In genomic region chr17:80223829-80224228, GRCm38 (mm10) we compare ENCODE assay signal across 9 mouse cellular contexts. TPM values are rescaled to one million over a fixed set of nuclear protein-coding genes. Genes with fewer than 3 reads are reported as not detected.
DNase-seq lines count a peak whose midpoint lies in the region; ATAC-seq and TF ChIP-seq lines count a peak whose summit lies in the region.
"Had no signal": no experiment of that assay in that cellular context is flagged by ENCODE, and none has a peak within 500 bp of the region (broad histone marks: within the 10 kb centered on the region; RNA-seq: fewer than 3 reads in every experiment).

No protein-coding gene starts in this region.

- H3ac ChIP-seq in myocyte (ENCODE audit: control insufficient read depth, insufficient read length) = peak overlapping the region; percentile 49

- no peaks in the 10 kb centered on the region for H3K79me2 ChIP-seq in myocyte (ENCODE audit: control insufficient read depth, insufficient read depth)

- H3K4me1 ChIP-seq in embryonic facial prominence, embryonic 13.5 days = peaks cover 5% of the 10 kb centered on the region
- H3K4me1 ChIP-seq in intestine, embryonic 16.5 days (ENCODE audit: control insufficient read depth, insufficient read depth, low read length) = peaks cover 4% of the 10 kb centered on the region; the same call in 1 of the 2 replicates

- no peak for DNase-seq in layer of hippocampus, adult 2 months (ENCODE audit: low spot score in 2 of 2)
- no peak for DNase-seq in layer of hippocampus, adult 9-11 months
- no peak for DNase-seq in cerebellum, postnatal 4 days (ENCODE audit: low spot score in 2 of 2)
- DNase-seq in left cerebral cortex, adult 8-10 months (ENCODE audit: low spot score in 2 of 2) = no peak
- no peak for DNase-seq in B cell, adult 2 months

- H3K4me2 ChIP-seq in embryonic facial prominence, embryonic 13.5 days = peak overlapping the region; percentile 74
- peak overlapping the region; percentile 72 for H3K4me2 ChIP-seq in intestine, embryonic 16.5 days (ENCODE audit: low read depth, low read length)
- peak overlapping the region; percentile 81 for H3K4me2 ChIP-seq in myocyte (ENCODE audit: low read depth)

- no peak for TF ChIP-seq CTCF in layer of hippocampus, adult 2 months (conservative IDR thresholded peaks at IDR 0.05)

- peak overlapping the region; percentile 95 for H3K27ac ChIP-seq in layer of hippocampus, adult 2 months
- peak overlapping the region; percentile 93 for H3K27ac ChIP-seq in embryonic facial prominence, embryonic 13.5 days
- peak overlapping the region; percentile 86 for H3K27ac ChIP-seq in intestine, embryonic 16.5 days (ENCODE audit: low read length)

- no peaks in the 10 kb centered on the region for H3K9me3 ChIP-seq in embryonic facial prominence, embryonic 13.5 days
- H3K9me3 ChIP-seq in intestine, embryonic 16.5 days (ENCODE audit: control insufficient read depth, low read length) = no peaks in the 10 kb centered on the region

- H3K27me3 ChIP-seq in embryonic facial prominence, embryonic 13.5 days = no peaks in the 10 kb centered on the region
- no peaks in the 10 kb centered on the region for H3K27me3 ChIP-seq in intestine, embryonic 16.5 days (replicated peaks; ENCODE audit: control insufficient read depth, insufficient read depth, low read length)
- H3K27me3 ChIP-seq in myocyte (ENCODE audit: control insufficient read depth, insufficient read depth, insufficient read length) = no peaks in the 10 kb centered on the region

- TF ChIP-seq POLR2A in myocyte (IDR thresholded peaks at IDR 0.05; ENCODE audit: insufficient read length, low read depth) = no peak

- 12% methylated on average over 9 of the region's 9 CpGs for WGBS in embryonic facial prominence, embryonic 13.5 days
- 5% methylated on average over 9 of the region's 9 CpGs for WGBS in intestine, embryonic 16.5 days

- peak overlapping the region; percentile 84 for H3K9ac ChIP-seq in embryonic facial prominence, embryonic 13.5 days
- peak overlapping the region; percentile 73 for H3K9ac ChIP-seq in intestine, embryonic 16.5 days (ENCODE audit: low read depth, low read length)

- H3K36me3 ChIP-seq in embryonic facial prominence, embryonic 13.5 days = peaks cover 13% of the 10 kb centered on the region
- no peaks in the 10 kb centered on the region for H3K36me3 ChIP-seq in intestine, embryonic 16.5 days (ENCODE audit: control insufficient read depth, insufficient read depth, low read length)
- peaks cover 4% of the 10 kb centered on the region for H3K36me3 ChIP-seq in myocyte (ENCODE audit: control insufficient read depth, insufficient read depth)

- 0 out of 2 replicates have a peak, but pooled peaks have one; percentile 7 for ATAC-seq in embryonic facial prominence, embryonic 13.5 days (ENCODE audit: insufficient number of reproducible peaks, insufficient read depth, low FRiP score, low TSS enrichment, low read depth)
- ATAC-seq in intestine, embryonic 16.5 days = peak; percentile 64

- H3K4me3 ChIP-seq in layer of hippocampus, adult 2 months = peak overlapping the region; percentile 74
- peak overlapping the region; percentile 60 for H3K4me3 ChIP-seq in embryonic facial prominence, embryonic 13.5 days
- peak overlapping the region; percentile 65 for H3K4me3 ChIP-seq in intestine, embryonic 16.5 days (ENCODE audit: low read length)
- H3K4me3 ChIP-seq in myocyte = peak overlapping the region; percentile 54

TF ChIP-seq in myocyte, 11 proteins besides CTCF, POLR2A, EP300 and RAD21:
- TF ChIP-seq MYOG (IDR thresholded peaks at IDR 0.05; ENCODE audit: control insufficient read depth in 1 of 3, insufficient read depth in 1 of 3, insufficient read length in 2 of 3, low read depth in 2 of 3) (no peak), CEBPB (IDR thresholded peaks at IDR 0.05; ENCODE audit: insufficient read depth, poor library complexity, severe bottlenecking) (no peak), SRF (IDR thresholded peaks at IDR 0.05; ENCODE audit: control insufficient read depth, insufficient read length, low read depth) (no peak), USF1 (IDR thresholded peaks at IDR 0.05; ENCODE audit: low read depth) (no peak), TCF12 (IDR thresholded peaks at IDR 0.05; ENCODE audit: insufficient read depth, poor library complexity, severe bottlenecking) (no peak), E2F4 (IDR thresholded peaks at IDR 0.05; ENCODE audit: insufficient read depth) (no peak), MAX (IDR thresholded peaks at IDR 0.05; ENCODE audit: low read depth) (no peak), MYOD1 (IDR thresholded peaks at IDR 0.05; ENCODE audit: control insufficient read depth in 1 of 3, insufficient read length in 2 of 3, low read depth in 2 of 3) (no peak), TCF3 (IDR thresholded peaks at IDR 0.05; ENCODE audit: insufficient read length, low read depth) (no peak), POLR2AphosphoS2 (IDR thresholded peaks at IDR 0.05; ENCODE audit: insufficient read length, low read depth) (no peak), REST (IDR thresholded peaks at IDR 0.05; ENCODE audit: insufficient read depth, insufficient read length) (no peak)
TF ChIP-seq in myocyte: peak in this region for 0.

RNA-seq across cellular contexts. Expression of gene Gemin6, which starts 0.4 kb away (rescaled TPM):
- 1 to 10 TPM; 5.1 to 6.1 TPM for total RNA-seq in layer of hippocampus, adult 2 months (2021)
- polyA plus RNA-seq in embryonic facial prominence, embryonic 13.5 days (2015; fragmentation: Nextera tagmentation; extraction: Ambion mirVana) = 34.5 and 41.2 TPM in 2 replicates
- 38.5 and 44.4 TPM in 2 replicates for polyA plus RNA-seq in intestine, embryonic 16.5 days (2015; fragmentation: Nextera tagmentation; extraction: Ambion mirVana)
- polyA plus RNA-seq in myocyte (2012; fragmentation: generic; extraction: Trizol) = 6.5 TPM
- total RNA-seq in left cerebral cortex, adult 8-10 months (2022) = 1 to 10 TPM; 4.9 to 8.9 (median 7.4) TPM

RNA-seq across cellular contexts. Expression of gene Ttc39d, which starts 16.6 kb away (rescaled TPM):
- under 1 TPM; 0.15 to 0.28 TPM for total RNA-seq in layer of hippocampus, adult 2 months (2021)
- polyA plus RNA-seq in embryonic facial prominence, embryonic 13.5 days (2015; fragmentation: Nextera tagmentation; extraction: Ambion mirVana) = 0.12 TPM in 1 of 2 replicates, not detected in the other
- 0.07 TPM in 1 of 2 replicates, not detected in the other for polyA plus RNA-seq in intestine, embryonic 16.5 days (2015; fragmentation: Nextera tagmentation; extraction: Ambion mirVana)
- 0.01 TPM for polyA plus RNA-seq in myocyte (2012; fragmentation: generic; extraction: Trizol)
- under 1 TPM; 0.20 to 0.53 (median 0.28) TPM for total RNA-seq in left cerebral cortex, adult 8-10 months (2022)
- total RNA-seq: adrenal gland, postnatal 36 days had no signal

RNA-seq across cellular contexts. Expression of gene Srsf7, which starts 16.7 kb away (rescaled TPM):
- 100 to 1,000 TPM; 116 to 132 TPM for total RNA-seq in layer of hippocampus, adult 2 months (2021)
- polyA plus RNA-seq in embryonic facial prominence, embryonic 13.5 days (2015; fragmentation: Nextera tagmentation; extraction: Ambion mirVana) = 693 and 708 TPM in 2 replicates
- polyA plus RNA-seq in intestine, embryonic 16.5 days (2015; fragmentation: Nextera tagmentation; extraction: Ambion mirVana) = 415 and 476 TPM in 2 replicates
- polyA plus RNA-seq in myocyte (2012; fragmentation: generic; extraction: Trizol) = 72.0 TPM
- total RNA-seq in left cerebral cortex, adult 8-10 months (2022) = 100 to 1,000 TPM in 1 of 4 experiments, 10 to 100 TPM in 3; 93.1 to 111 (median 97.5) TPM
